Mouse (Mus musculus) frontal cortex, postnatal 14 days (tissue): ENCODE measurements around the gene Cpe.
"Not testable (repeated sequence)": the region's sequence is repeated elsewhere in the genome, so short reads cannot be mapped to it uniquely, and the experiment has no call there.

Source experiments
- DNase-seq, 2 experiments: peaks; one replicate each; pipeline ENCODE4 v3.0.0; 2022; ENCODE audit warnings: low spot score in 2 of 2

Gene Cpe

GRCm38 (mm10) chr8:64674951-64675585 lies 17.8 kb downstream of the Cpe start:
- no peak for DNase-seq

GRCm38 (mm10) chr8:64672920-64673319 lies 19.9 kb downstream of the Cpe start:
- no peak for DNase-seq

- DNase-seq = no peak
Observed at GRCm38 (mm10) chr8:64671937-64672336, 20.9 kb downstream of the Cpe start.

- not testable (repeated sequence) for DNase-seq
Observed at GRCm38 (mm10) chr8:64666305-64666704, 26.5 kb downstream of the Cpe start.

GRCm38 (mm10) chr8:64665563-64665962 lies 27.3 kb downstream of the Cpe start:
- no peak for DNase-seq

- DNase-seq = no peak
Observed at GRCm38 (mm10) chr8:64664811-64665210, 28.0 kb downstream of the Cpe start.

- no peak for DNase-seq
Observed at GRCm38 (mm10) chr8:64664350-64664749, 28.5 kb downstream of the Cpe start.

GRCm38 (mm10) chr8:64659097-64659496 lies 33.8 kb downstream of the Cpe start:
- DNase-seq = no peak

- DNase-seq = peak; percentile 59 to 72
Observed at GRCm38 (mm10) chr8:64657980-64658401, 34.9 kb downstream of the Cpe start.

GRCm38 (mm10) chr8:64657517-64657916 lies 35.3 kb downstream of the Cpe start:
- no peak for DNase-seq

GRCm38 (mm10) chr8:64655887-64656286 lies 37.0 kb downstream of the Cpe start:
- DNase-seq = no peak

- no peak for DNase-seq
Observed at GRCm38 (mm10) chr8:64655087-64655486, 37.8 kb downstream of the Cpe start.

GRCm38 (mm10) chr8:64652285-64652684 lies 40.6 kb downstream of the Cpe start:
- DNase-seq = no peak

GRCm38 (mm10) chr8:64648063-64648462 lies 44.8 kb downstream of the Cpe start:
- DNase-seq = no peak

GRCm38 (mm10) chr8:64647148-64647547 lies 45.7 kb downstream of the Cpe start:
- no peak for DNase-seq

- DNase-seq = no peak
Observed at GRCm38 (mm10) chr8:64646421-64646820, 46.4 kb downstream of the Cpe start.

- DNase-seq = peak in 1 of 2 experiments; percentile 46
Observed at GRCm38 (mm10) chr8:64644108-64645005, 48.5 kb downstream of the Cpe start.

- no peak for DNase-seq
Observed at GRCm38 (mm10) chr8:64643382-64643781, 49.5 kb downstream of the Cpe start.

- no peak for DNase-seq
Observed at GRCm38 (mm10) chr8:64642799-64643198, 50.1 kb downstream of the Cpe start.

GRCm38 (mm10) chr8:64640599-64640998 lies 52.3 kb downstream of the Cpe start:
- no peak for DNase-seq

GRCm38 (mm10) chr8:64639676-64640075 lies 53.2 kb downstream of the Cpe start:
- DNase-seq = no peak

GRCm38 (mm10) chr8:64634901-64635300 lies 58.0 kb downstream of the Cpe start:
- DNase-seq = no peak
